Mouse (Mus musculus): Measurements from ENCODE around the gene Zdhhc19. TPM values are rescaled to one million over a fixed set of nuclear protein-coding genes. Genes with fewer than 3 reads are reported as not detected.
A peak's percentile ranks its signal among the peaks of the same experiment; 100 is the strongest.

Zdhhc19 gene
- polyA plus RNA-seq, 1 experiment = 0.20 TPM

DNA sequence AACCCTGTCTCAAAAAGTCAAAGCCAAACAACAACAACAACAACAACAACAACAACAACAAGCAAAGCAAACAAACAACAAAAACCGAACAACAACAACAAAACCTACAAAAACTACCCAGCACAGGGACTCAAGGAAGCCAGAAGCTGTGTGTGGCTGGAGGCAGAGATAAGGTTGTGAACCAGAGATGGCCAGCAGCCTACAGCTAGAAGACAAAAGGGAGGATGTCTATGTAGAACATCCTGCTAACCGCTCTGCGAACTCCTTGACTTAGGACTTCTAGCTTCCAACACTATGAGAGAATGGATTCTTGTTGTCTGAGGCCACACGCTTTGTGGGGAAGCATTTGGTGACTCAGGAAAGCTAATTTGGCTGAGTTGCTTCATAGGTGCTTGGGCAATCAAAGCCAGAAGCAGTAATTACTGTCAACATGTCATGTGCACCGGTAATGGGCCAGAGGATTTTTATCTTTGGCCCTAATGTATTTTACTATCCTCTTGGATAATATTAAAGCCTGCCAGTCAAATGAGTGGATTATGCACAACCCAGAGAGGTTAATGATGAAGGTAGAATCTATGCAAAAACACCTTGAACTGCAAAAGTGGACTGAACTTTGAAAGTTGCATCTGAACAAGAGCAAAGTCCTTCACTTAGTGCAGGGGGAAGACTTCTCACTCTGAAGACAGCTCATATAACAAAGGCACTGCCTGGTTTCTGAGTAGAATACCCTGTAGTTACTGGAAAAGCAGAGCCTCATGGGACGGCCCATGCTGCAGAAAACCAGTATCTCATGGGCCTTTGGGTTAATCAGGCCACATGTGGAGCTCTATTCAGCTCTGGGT lies 45.5 kb downstream of the Zdhhc19 start:
- H3K4me3 ChIP-seq (replicated peaks) = no peak overlapping the region
- H3K36me3 ChIP-seq (replicated peaks; ENCODE audit: low read length) = peaks cover 4% of the 10 kb centered on the region
- peaks cover 31% of the 10 kb centered on the region for H3K4me1 ChIP-seq
- TF ChIP-seq GATA1 (IDR thresholded peaks at IDR 0.05; ENCODE audit: borderline replicate concordance, low read length) (no peak), FLI1 (IDR thresholded peaks at IDR 0.05; ENCODE audit: low read length) (no peak)
- H3K9me3 ChIP-seq = peaks cover 23% of the 10 kb centered on the region
- H3K27me3 ChIP-seq (replicated peaks) = peaks cover 20% of the 10 kb centered on the region

DNA sequence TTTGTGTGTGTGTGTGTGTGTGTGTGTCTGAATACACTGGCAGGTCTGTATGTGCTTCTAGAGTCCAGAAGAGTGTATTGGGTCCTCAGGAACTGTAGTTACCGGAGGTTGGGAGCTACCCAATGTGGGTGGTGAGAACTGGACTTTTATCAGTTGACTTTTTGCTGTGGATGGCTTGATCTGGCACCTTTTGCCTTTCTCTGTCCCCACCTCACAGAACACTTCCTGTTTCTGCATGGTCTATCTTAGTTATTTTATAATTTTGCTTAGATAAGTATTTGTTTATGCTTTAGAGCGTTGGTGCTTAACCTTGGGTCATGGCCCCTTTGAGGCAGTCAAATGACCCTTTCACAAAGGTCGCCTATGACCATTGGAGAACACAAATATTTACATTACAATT lies 47.4 kb downstream of the Zdhhc19 start:
- Histone ChIP-seq H3K27me3 (replicated peaks) (peaks cover 27% of the 10 kb centered on the region), H3K9me3 (peaks cover 23% of the 10 kb centered on the region), H3K4me1 (peaks cover 38% of the 10 kb centered on the region), H3K36me3 (replicated peaks; ENCODE audit: low read length) (peaks cover 4% of the 10 kb centered on the region), H3K4me3 (replicated peaks) (no peak overlapping the region)
- TF ChIP-seq FLI1 (IDR thresholded peaks at IDR 0.05; ENCODE audit: low read length) = no peak
- no peak for TF ChIP-seq GATA1 (IDR thresholded peaks at IDR 0.05; ENCODE audit: borderline replicate concordance, low read length)

DNA sequence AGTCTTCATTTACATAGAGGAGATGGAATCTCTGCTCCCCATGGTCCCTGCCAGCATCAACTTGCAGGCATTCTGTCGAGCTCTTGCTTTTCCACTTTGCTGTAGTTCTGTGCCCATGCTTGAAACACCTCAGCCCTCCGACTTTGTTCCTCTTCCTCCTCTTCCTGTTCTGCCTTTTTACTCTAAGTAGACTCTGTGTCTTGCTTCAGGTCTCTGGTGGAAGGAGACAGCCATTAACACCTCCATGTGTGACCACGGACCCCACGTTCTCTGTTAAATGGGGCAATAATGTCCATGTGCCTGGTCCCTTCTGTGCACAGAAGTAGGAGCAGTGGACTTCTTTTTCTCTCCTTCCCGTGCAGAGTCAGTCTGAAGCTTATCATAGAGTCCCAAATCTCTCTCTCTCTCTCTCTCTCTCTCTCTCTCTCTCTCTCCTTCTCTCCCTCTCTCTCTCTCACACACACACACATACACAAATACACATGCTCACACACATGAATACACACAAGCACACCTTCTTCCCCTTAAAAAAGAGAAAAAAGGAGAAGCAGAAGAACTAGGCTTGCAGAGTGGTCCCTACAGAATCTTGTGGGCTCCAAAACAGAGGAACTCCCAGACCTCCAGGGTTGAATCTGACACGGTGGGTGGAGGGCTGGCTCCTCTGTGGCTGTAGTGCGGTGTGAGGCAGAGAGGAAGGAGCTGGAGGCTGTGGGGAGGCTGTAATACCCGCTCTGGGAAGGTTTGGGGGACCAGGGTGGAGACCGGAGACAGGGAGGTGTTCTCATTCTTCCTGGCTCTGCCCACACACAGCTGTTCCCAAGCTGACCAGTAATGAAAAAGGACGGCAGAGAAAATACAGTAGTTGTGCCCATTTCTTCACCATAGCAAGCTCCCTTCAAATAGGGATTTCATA lies 51.3 kb downstream of the Zdhhc19 start:
- Histone ChIP-seq H3K4me1 (peaks cover 28% of the 10 kb centered on the region), H3K36me3 (replicated peaks; ENCODE audit: low read length) (peaks cover 4% of the 10 kb centered on the region), H3K27me3 (replicated peaks) (peaks cover 24% of the 10 kb centered on the region), H3K4me3 (replicated peaks) (peak overlapping the region; percentile 76), H3K9me3 (peaks cover 30% of the 10 kb centered on the region)
- TF ChIP-seq GATA1 (IDR thresholded peaks at IDR 0.05; ENCODE audit: borderline replicate concordance, low read length) = no peak
- TF ChIP-seq FLI1 (IDR thresholded peaks at IDR 0.05; ENCODE audit: low read length) = no peak

DNA sequence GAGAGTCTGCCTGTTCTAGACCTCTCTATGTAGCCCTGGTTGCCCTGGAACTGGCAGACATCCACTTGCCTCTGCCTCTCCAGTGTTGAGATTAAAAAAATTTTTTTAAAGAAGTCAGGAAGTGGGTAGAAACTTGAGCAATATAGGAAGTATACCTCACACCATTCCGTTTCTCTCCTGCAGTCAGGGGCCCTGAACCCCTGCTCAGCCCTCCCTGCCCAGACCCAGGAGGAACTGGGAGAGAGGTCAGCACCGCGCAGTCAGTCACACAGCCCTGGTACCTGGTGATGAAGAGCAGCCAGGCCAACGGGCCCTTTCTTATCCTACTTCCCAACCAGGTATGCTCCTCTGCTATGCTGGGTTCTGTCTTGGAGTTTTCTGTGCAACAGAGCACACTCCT lies 54.0 kb downstream of the Zdhhc19 start:
- no peak for TF ChIP-seq FLI1 (IDR thresholded peaks at IDR 0.05; ENCODE audit: low read length)
- TF ChIP-seq GATA1 (IDR thresholded peaks at IDR 0.05; ENCODE audit: borderline replicate concordance, low read length) = no peak
- Histone ChIP-seq H3K9me3 (peaks cover 19% of the 10 kb centered on the region), H3K36me3 (replicated peaks; ENCODE audit: low read length) (no peaks in the 10 kb centered on the region), H3K4me1 (peaks cover 28% of the 10 kb centered on the region), H3K4me3 (replicated peaks) (peak overlapping the region; percentile 33), H3K27me3 (replicated peaks) (peaks cover 30% of the 10 kb centered on the region)

DNA sequence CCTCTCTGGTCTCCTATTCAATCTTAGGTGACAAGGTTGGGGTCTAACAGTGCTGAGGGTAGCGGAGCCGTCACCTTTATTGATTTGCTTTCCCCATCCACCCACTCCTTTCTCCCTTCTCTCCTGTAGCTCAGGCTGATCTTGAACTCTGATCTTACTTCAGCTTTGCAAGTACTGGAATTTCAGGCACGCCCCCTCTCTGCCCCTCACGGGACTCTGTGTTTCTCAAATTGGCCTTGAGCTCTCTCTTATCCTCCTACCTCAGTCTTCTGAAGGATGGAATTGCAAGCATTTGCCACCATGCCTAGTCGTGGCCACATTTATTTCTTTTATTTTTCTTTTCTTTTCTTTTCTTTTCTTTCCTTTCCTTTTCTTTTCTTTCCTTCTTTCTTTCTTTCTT lies 54.4 kb downstream of the Zdhhc19 start:
- Histone ChIP-seq H3K4me1 (peaks cover 28% of the 10 kb centered on the region), H3K4me3 (replicated peaks) (no peak overlapping the region), H3K9me3 (peaks cover 18% of the 10 kb centered on the region), H3K36me3 (replicated peaks; ENCODE audit: low read length) (no peaks in the 10 kb centered on the region), H3K27me3 (replicated peaks) (peaks cover 29% of the 10 kb centered on the region)
- TF ChIP-seq GATA1 (IDR thresholded peaks at IDR 0.05; ENCODE audit: borderline replicate concordance, low read length) (no peak), FLI1 (IDR thresholded peaks at IDR 0.05; ENCODE audit: low read length) (no peak)

DNA sequence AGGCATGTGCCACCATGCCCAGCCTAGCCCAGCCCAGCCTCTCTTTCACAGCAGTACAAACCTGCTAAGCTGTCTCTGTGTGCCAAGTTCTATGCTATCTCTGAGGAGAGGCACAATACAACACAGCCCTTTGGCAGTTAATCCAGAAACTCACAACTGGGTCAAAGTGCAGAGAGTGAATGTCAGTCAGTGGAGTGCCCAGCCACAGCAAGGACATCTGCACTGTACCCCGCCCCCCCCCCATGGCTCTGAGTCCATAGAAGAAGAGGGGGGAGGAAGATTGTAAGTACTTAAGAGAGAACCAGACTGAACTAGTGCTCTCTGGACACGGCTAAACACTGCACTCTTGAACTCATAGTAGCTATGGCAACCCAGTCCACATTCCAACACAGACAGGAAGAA lies 55.3 kb downstream of the Zdhhc19 start:
- H3K4me3 ChIP-seq (replicated peaks) = no peak overlapping the region
- H3K9me3 ChIP-seq = peaks cover 10% of the 10 kb centered on the region
- H3K36me3 ChIP-seq (replicated peaks; ENCODE audit: low read length) = no peaks in the 10 kb centered on the region
- TF ChIP-seq FLI1 (IDR thresholded peaks at IDR 0.05; ENCODE audit: low read length) (no peak), GATA1 (IDR thresholded peaks at IDR 0.05; ENCODE audit: borderline replicate concordance, low read length) (no peak)
- peaks cover 30% of the 10 kb centered on the region for H3K27me3 ChIP-seq (replicated peaks)
- peaks cover 28% of the 10 kb centered on the region for H3K4me1 ChIP-seq

DNA sequence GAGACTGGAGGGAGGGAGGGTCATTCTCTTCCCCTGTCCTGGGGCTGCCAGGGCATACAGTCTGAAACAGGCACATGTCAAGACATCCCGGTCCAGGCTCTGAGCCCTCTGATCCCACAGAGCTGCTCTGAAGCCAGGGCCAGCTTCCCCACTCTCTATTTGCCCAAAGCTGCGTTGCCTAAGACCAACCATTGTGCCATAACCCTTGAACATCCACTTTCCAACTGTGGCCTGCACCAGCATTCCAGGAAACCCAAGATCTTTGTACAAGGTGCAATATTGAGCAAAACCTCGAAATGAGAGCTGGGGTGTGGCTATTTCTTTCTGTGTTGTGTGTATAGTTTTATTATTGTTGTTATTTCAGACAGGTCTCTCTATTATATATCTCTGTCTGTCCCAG lies 59.5 kb downstream of the Zdhhc19 start:
- no peaks in the 10 kb centered on the region for H3K36me3 ChIP-seq (replicated peaks; ENCODE audit: low read length)
- H3K9me3 ChIP-seq = peaks cover 12% of the 10 kb centered on the region; the same call in 1 of the 2 replicates
- peaks cover 40% of the 10 kb centered on the region for H3K27me3 ChIP-seq (replicated peaks)
- H3K4me3 ChIP-seq (replicated peaks) = no peak overlapping the region
- H3K4me1 ChIP-seq = peaks cover 8% of the 10 kb centered on the region
- no peak for TF ChIP-seq FLI1 (IDR thresholded peaks at IDR 0.05; ENCODE audit: low read length)
- TF ChIP-seq GATA1 (IDR thresholded peaks at IDR 0.05; ENCODE audit: borderline replicate concordance, low read length) = no peak

DNA sequence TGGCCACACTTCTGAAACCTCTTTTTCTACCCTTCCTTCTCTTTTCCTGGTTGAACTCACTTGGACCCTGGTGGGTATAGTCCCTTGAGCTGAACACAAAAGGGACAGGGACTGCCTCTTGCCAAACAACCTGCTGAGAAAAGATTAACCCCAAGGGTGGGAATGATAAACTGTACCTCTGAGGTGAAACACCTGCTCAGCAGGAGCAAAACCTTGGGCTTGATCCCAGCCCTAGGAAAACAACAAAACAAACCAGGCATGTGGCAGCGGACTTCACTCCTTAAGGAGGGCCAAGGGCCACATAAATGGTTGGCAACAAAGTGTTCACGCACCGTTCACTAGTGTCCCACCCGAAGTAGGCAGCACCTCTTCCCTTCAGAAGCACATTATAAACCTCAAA lies 63.4 kb downstream of the Zdhhc19 start:
- TF ChIP-seq FLI1 (IDR thresholded peaks at IDR 0.05; ENCODE audit: low read length) = no peak
- no peak for TF ChIP-seq GATA1 (IDR thresholded peaks at IDR 0.05; ENCODE audit: borderline replicate concordance, low read length)

DNA sequence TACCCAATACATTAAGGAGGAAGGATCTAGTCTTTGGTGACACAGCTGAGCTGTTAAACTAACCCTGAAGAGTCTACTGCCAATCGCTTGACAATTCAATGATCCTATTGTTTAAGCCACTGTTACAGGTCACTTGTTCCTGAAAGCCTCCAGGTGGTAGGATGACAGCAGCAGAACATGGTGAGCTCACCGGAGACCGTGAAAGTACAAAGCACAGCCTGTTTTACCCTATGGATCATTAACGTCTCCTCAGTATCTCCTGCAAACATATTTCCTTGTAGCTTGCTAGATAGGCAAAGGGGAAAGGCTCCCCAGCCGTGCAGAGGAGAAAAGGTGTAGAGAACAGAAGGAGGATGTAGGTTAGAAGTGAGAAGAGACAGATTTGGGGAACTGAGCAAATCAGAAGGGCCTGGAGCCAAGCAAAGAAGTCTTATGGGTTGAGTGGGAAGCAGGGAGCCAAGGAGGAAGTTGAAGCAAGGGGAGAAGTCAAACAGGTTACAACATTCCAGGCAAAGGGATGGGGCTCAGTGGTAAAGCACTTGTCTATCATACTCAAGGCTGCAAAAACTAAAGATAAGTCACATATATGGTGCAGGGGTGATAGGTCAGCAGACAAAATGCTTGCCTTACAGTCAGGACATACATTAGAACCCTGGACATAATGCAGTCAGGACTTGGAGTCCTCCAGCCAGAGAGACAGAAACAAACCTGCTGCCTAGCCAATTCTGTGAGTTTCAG lies 67.2 kb downstream of the Zdhhc19 start:
- Histone ChIP-seq H3K9me3 (peaks cover 16% of the 10 kb centered on the region), H3K27me3 (replicated peaks) (peaks cover 24% of the 10 kb centered on the region), H3K36me3 (replicated peaks; ENCODE audit: low read length) (no peaks in the 10 kb centered on the region), H3K4me1 (peaks cover 7% of the 10 kb centered on the region), H3K4me3 (replicated peaks) (no peak overlapping the region)
- TF ChIP-seq GATA1 (IDR thresholded peaks at IDR 0.05; ENCODE audit: borderline replicate concordance, low read length) = no peak
- no peak for TF ChIP-seq FLI1 (IDR thresholded peaks at IDR 0.05; ENCODE audit: low read length)

More for the DNA sequence above, 63.4 kb downstream of the Zdhhc19 start:
- peaks cover 20% of the 10 kb centered on the region for H3K9me3 ChIP-seq
- H3K4me3 ChIP-seq (replicated peaks) = no peak overlapping the region
- peaks cover 7% of the 10 kb centered on the region; the same call in 1 of the 2 replicates for H3K4me1 ChIP-seq
- no peaks in the 10 kb centered on the region for H3K36me3 ChIP-seq (replicated peaks; ENCODE audit: low read length)
- H3K27me3 ChIP-seq (replicated peaks) = peaks cover 53% of the 10 kb centered on the region

Measured in megakaryocyte, embryonic 14.5 days (primary cell).